Mouse (Mus musculus) bone marrow macrophage, adult 2 months (primary cell): ENCODE data around the gene Cela2a. TPM values are rescaled to one million over a fixed set of nuclear protein-coding genes. Genes with fewer than 3 reads are reported as not detected.
"Not testable (repeated sequence)": the region's sequence is repeated elsewhere in the genome, so short reads cannot be mapped to it uniquely, and the experiment has no call there.

Source experiments
- H3K27ac ChIP-seq: 2 replicates; pipeline ENCODE4 v1.5.1; 2012; ENCODE audit warnings: low read depth, low read length; ENCODE audit not compliant: insufficient read depth
- H3K4me1 ChIP-seq: 2 replicates; pipeline ENCODE4 v1.6.1; 2012; ENCODE audit warnings: low read length; ENCODE audit not compliant: control insufficient read depth, insufficient read depth
- H3K4me3 ChIP-seq: 2 replicates; pipeline ENCODE4 v1.5.1; 2012; ENCODE audit warnings: mild to moderate bottlenecking, low read length, moderate library complexity; ENCODE audit not compliant: insufficient read depth
- CTCF ChIP-seq: IDR thresholded peaks from 2 replicates; pipeline ENCODE4 v1.5.1; 2012; ENCODE audit warnings: low read depth, mild to moderate bottlenecking, low read length, moderate library complexity
- POLR2A ChIP-seq: IDR thresholded peaks from 2 replicates; pipeline ENCODE4 v1.6.1; 2012; ENCODE audit warnings: mild to moderate bottlenecking, low read depth, low read length, borderline replicate concordance
- polyA plus RNA-seq: library from polyadenylated mRNA; stranded (reverse); fragments of >200 nt; gene quantifications from 2 replicates; pipeline ENCODE4 v1.2.4, GENCODE M21; 2012; ENCODE audit not compliant: missing spikeins, insufficient read depth, insufficient read length

The Cela2a gene
- polyA plus RNA-seq, 1 experiment, result not detected

DNA sequence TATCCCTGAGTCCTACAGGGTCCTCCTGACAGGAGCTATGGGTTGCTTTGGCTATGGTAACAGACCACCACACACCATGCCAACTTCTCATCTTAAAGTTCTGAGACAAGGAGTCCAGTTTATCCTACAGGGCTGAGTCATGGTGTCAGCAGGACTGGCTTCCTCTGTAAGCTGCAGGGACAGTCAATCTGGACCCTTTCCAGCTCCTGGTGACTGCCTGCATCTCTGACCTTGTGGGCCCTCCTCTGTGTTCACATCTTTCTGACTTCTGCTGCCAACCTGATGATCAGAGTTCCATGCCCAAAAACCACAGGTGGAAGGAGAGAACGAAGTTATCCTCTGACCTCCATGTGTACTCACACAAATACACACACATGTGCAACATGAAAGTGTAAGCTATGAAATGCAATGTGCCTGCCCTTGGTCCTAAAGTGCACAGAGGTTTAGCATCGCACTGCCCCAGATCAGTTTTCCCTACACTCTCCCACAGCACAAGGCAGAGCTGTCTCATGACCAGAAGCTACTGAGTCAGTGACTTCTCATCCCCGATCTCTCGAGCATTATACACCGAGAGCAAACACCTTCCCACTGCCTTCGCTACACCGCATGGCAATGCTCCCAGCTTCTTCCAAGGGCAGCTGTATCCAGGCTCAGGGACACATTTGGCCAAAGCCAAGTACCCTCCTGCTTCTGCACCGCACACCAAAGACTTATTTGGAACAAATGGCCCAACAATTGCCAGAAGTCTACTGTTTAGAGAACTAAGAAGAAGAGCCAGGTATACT is 44.6 kb downstream of the Cela2a start:
- peaks cover 16% of the 10 kb centered on the region for H3K4me1 ChIP-seq
- H3K27ac ChIP-seq, result no peak overlapping the region
- H3K4me3 ChIP-seq, result no peak overlapping the region
- TF ChIP-seq POLR2A (no peak), CTCF (no peak)

DNA sequence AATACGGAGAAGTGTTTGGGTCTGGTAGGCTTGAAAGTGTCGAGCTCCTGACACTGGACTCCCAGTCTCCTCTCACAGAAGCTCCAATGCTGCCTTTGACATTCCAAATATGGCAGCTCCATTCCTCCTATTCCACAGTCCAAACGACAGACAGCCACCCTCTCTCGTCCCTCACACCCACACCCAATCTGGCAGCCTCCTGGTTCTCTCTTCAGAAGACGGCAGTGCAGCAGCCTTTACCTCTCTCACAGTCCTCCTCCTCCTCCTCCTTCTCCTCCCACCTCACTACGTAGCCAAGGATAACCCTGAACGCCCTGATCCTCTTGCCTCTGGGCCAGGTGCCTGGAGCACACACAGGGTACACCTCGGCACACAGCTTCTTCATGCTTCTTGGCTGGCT is 46.1 kb downstream of the Cela2a start:
- Histone ChIP-seq H3K4me3 (no peak overlapping the region), H3K4me1 (peaks cover 16% of the 10 kb centered on the region), H3K27ac (no peak overlapping the region)
- TF ChIP-seq POLR2A (no peak), CTCF (no peak)

DNA sequence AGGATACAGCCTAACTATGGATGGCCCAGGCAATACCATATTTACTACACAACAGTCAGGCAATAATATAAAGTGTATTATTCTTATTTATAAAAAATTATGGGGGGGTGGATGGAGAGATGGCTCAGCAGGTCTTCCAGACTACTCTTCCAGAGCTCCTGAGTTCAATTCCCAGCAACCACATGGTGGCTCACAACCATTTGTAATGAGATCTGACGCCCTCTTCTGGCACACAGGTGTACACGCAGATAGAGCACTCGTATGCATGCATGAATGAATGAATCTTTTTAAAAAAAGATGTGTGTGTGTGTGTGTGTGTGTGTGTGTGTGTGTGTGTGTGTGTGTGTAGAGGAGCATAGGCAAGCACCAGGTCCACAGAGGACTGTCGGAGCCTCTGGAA is 52.9 kb downstream of the Cela2a start:
- not testable (repeated sequence) for H3K27ac ChIP-seq, H3K4me3 ChIP-seq, H3K4me1 ChIP-seq

DNA sequence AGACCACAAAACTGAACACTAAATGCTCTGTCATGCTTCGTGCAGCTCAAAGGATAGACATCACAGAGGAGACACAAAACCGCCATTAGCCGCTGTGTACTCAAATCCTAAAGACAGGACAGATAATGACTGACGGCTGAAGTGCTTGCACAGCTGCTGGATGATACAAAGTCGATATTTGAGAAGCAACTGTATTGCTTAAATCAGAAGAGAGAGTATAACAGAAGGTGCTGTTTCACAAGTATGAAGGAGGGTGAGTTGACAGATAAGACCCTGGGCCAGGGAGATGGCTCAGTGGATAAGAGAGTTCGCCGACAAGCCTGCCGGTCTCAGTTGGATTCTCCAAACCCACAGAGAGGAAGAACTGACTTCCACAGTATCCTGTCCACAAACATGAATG is 54.1 kb downstream of the Cela2a start:
- no peak overlapping the region for H3K4me3 ChIP-seq
- TF ChIP-seq POLR2A, result no peak
- no peak for TF ChIP-seq CTCF
- H3K4me1 ChIP-seq, result peaks cover 16% of the 10 kb centered on the region
- H3K27ac ChIP-seq, result no peak overlapping the region

DNA sequence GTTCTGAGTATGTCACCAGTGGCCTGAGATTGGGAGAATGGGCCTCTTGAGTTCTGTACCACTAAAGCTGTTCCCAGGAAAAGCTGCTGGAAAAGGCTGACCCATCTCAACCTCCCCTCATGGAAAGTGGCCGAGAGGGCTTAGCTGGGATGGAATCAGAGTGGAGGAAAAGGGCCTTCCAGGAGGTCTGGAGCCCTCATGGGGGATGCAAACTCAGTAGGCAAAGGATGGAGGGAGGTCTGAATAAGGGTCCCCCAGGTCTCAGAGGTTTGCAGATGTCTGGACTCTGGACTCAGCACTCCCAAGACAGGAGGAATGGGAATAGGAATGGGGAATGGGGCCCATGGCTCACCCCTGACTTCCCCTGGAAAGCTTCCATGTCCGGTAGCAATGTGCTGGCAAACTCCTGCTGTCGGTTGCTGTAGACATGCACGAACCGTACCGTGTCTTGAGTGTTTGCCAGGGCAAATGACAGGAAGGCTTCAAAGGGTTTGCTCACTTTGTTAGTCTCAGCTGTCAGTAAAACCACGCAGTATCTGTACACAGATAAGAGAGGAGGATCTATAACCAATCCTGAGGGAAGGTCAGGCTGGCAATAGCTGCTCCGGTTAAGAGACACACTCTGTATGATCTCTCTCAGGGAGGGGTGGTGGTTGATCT is 56.3 kb downstream of the Cela2a start:
- TF ChIP-seq POLR2A, result no peak
- TF ChIP-seq CTCF, result no peak
- Histone ChIP-seq H3K4me3 (no peak overlapping the region), H3K4me1 (peaks cover 28% of the 10 kb centered on the region), H3K27ac (no peak overlapping the region)

DNA sequence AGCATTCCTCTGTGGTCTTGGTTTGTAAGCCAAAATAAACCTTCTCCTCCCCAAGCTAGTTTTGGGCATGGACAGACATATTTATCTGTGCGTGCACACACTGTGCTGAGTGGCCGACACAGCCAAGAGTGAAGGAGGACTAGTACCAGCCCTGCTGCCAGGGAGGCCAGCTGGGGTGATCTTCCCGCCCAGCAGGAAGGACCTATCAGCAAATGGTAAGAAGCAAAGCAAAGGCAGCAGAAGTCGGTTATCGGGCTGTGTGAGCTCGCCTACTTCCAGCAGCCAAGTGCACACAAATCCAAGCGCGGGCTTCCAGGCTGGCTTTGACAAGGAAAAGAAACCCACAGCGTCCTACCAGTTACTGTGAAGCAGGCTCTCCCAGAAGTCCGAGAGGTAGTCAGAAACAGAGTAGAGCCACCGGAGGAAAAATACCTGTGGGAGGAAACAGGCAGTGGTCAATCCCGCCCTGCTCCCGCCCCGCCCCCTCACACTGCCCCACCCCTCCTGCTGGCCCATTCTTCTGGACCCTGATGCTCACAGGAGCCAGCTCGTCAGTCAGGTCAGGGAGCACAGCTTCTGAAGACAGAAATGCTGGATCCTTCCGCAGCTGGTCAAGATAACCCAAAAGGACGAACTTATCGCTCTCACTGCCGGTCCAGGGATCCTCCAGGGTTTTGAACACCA is 58.5 kb downstream of the Cela2a start:
- no peak for TF ChIP-seq POLR2A
- no peak for TF ChIP-seq CTCF
- Histone ChIP-seq H3K4me1 (peaks cover 30% of the 10 kb centered on the region), H3K4me3 (peak overlapping the region; percentile 50), H3K27ac (peak overlapping the region; percentile 94)

DNA sequence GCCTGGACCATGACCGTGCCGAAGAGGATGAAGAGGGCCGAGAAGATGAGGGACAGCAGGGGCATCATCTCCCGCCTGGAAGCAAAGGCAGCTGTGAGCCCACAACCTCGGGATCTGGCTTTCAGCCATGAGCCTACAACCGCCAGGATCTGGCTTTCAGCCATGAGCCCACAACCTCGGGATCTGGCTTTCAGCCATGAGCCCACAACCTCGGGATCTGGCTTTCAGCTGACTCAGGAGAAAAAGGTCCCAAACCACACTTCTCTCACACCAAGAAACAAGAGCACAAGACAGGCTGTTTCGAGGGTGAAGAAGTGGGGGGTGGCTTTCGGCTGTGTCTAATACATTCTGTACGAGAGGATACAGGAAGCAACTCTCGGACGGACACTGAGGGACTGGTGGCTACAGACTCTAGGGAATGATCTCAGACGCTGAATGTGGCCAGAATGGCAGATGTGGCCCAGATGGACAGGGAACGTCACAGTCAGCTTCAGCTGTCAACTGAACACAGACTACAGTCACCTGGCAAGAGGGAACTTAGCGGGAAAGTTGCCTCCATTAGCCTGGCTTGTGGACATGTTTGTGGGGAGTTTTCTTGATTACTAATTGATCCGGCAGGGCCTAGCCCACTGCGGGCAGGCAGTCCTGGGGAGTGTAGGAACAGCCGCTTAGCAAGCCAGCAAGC is 59.1 kb downstream of the Cela2a start:
- Histone ChIP-seq H3K4me1 (peaks cover 36% of the 10 kb centered on the region), H3K27ac (peak overlapping the region; percentile 94), H3K4me3 (peak overlapping the region; percentile 50)
- TF ChIP-seq CTCF (no peak), POLR2A (no peak)

DNA sequence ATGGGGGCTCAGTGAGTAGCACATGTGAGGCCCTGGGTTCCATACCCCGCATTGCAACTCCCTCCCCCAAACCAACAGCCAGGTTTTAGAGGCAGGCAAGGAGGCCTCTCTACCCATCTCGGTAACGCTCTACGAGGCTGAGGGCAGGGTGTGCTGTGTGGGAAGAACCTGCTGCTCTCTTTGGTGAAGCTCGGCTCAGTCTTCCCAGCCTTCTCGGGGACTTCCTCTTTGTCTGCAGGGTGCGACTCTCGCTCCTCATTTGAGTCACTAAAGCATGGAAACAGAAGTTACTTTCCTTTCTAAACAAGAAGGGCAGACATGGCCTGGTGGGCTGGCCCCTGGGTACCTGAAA is 59.7 kb downstream of the Cela2a start:
- TF ChIP-seq POLR2A, result no peak
- no peak for TF ChIP-seq CTCF
- Histone ChIP-seq H3K4me1 (peaks cover 40% of the 10 kb centered on the region), H3K27ac (peak overlapping the region; percentile 94), H3K4me3 (peak overlapping the region; percentile 50)

DNA sequence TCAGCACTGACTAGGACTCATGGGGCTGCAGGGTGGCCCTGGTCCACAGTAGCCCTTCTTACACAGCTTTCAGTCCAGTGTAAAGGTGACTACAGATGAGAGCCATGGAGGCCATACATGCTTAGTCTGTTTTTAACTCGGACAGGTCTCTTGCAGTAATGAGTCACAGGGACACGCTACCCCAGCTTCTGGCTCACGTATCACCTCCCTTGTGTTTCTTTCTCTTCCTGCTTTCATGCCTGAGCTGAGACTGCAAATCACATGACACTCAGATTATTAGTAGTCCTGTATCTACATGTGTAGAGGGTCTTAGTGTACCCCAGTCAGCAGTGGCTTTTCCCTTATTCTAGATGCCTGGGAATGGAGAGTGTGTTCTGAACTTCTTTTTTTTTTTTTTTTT is 61.0 kb downstream of the Cela2a start:
- Histone ChIP-seq H3K27ac (peak overlapping the region; percentile 16; the same call in 1 of the 2 replicates), H3K4me3 (no peak overlapping the region), H3K4me1 (peaks cover 40% of the 10 kb centered on the region)
- TF ChIP-seq CTCF (no peak), POLR2A (no peak)

Other genes with a start within 250 kb of the Cela2a start
- gene Fblim1, start 220.1 kb downstream of the Cela2a start, polyA plus RNA-seq, result 60.2 and 65.0 TPM in 2 replicates
- gene Tmem82, start 207.5 kb downstream of the Cela2a start, polyA plus RNA-seq, result 2.4 and 3.3 TPM in 2 replicates
- 0.48 and 0.49 TPM in 2 replicates for gene Slc25a34, start 202.3 kb downstream of the Cela2a start, polyA plus RNA-seq
- gene Plekhm2, start 161.3 kb downstream of the Cela2a start, polyA plus RNA-seq, result 56.0 and 62.1 TPM in 2 replicates
- 5.6 TPM in 1 of 2 replicates, not detected in the other for gene Rsc1a1, start 140.6 kb downstream of the Cela2a start, polyA plus RNA-seq
- 69.5 and 74.4 TPM in 2 replicates for gene Ddi2, start 102.7 kb downstream of the Cela2a start, polyA plus RNA-seq
- gene Agmat, start 79.5 kb downstream of the Cela2a start, polyA plus RNA-seq, result not detected in 2 replicates
- gene Dnajc16, start 35.2 kb downstream of the Cela2a start, polyA plus RNA-seq, result 11.4 and 12.2 TPM in 2 replicates
- gene Casp9, start 32.5 kb downstream of the Cela2a start, polyA plus RNA-seq, result 34.2 and 35.1 TPM in 2 replicates
- not detected in 2 replicates for gene Ctrc, start 20.2 kb upstream of the Cela2a start, polyA plus RNA-seq
- 491 and 499 TPM in 2 replicates for gene Efhd2, start 48.8 kb upstream of the Cela2a start, polyA plus RNA-seq
- gene Fhad1, start 188.9 kb upstream of the Cela2a start, polyA plus RNA-seq, result 3.2 and 4.9 TPM in 2 replicates